Mouse (Mus musculus) cortical plate, adult 2 months (tissue): ENCODE results near the gene Glis3. TPM values are rescaled to one million over a fixed set of nuclear protein-coding genes. Genes with fewer than 3 reads are reported as not detected.

Experiments
- H3K27ac ChIP-seq: fragments of 200-500 bp; 2 replicates; pipeline ENCODE4 v1.5.1; 2012; ENCODE audit warnings: low read length, control low read depth, inconsistent platforms; ENCODE audit not compliant: insufficient read depth
- H3K4me1 ChIP-seq: fragments of 200-500 bp; 2 replicates; pipeline ENCODE4 v1.6.1; 2011; ENCODE audit warnings: low read length; ENCODE audit not compliant: control insufficient read depth, insufficient read depth
- H3K4me3 ChIP-seq: fragments of 200-500 bp; 2 replicates; pipeline ENCODE4 v1.5.1; 2011; ENCODE audit warnings: mild to moderate bottlenecking, low read length, control low read depth; ENCODE audit not compliant: insufficient read depth
- CTCF ChIP-seq: fragments of 200-500 bp; IDR thresholded peaks from 2 replicates; pipeline ENCODE4 v1.5.1; 2011; ENCODE audit warnings: mild to moderate bottlenecking, control low read depth, low read length; ENCODE audit not compliant: insufficient read depth; ENCODE audit errors: extremely low read depth
- POLR2A ChIP-seq: fragments of 200-500 bp; IDR thresholded peaks from 2 replicates; pipeline ENCODE4 v1.6.1; 2011; ENCODE audit warnings: mild to moderate bottlenecking, low read length, control low read depth; ENCODE audit not compliant: insufficient read depth; ENCODE audit errors: extremely low read depth
- polyA plus RNA-seq: library from polyadenylated mRNA; depleted of rRNA; stranded (reverse); fragments of >200 nt; gene quantifications from 2 replicates; pipeline ENCODE4 v1.2.3, GENCODE M21; 2012

The Glis3 gene
- polyA plus RNA-seq, 1 experiment = 1.9 TPM

DNA sequence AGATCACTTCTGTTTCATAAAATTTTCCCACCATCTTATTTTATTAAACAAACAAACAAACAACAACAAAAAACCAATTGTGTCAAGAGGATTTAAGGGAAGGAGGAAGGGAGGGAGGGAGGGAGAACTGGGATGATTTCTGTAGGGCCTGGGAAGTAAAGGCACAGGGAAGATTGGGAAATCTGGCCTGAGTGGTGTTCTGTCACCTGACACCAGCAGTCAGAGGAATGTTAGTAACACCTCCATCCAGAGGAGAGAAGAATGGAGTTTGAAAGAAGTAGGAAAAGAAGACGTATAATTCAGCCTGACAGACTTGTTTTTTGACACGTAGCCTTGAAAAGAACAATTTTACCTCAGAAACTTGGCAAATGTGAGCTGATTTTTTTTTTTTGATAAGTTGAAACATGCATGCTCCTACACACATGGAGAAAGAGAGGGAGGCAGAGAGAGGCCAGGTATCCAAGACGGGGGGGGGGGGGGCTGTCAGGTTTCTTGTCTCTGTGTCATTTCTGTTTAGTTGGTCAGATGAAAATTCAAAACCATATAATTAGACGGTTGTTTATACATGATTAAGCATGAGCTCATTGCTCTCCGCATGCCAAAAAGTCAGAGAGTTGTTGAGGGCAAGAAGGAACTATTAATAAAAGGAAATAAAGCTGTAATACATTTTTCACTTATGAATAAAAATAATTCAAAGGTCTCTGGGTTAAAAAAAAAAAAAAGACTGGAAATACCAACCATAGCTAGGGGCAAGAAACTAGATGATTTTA lies 122.1 kb downstream of the Glis3 start:
- H3K4me1 ChIP-seq = peaks cover 2% of the 10 kb centered on the region; the same call in 1 of the 2 replicates
- TF ChIP-seq POLR2A = no peak
- TF ChIP-seq CTCF = no peak
- no peak overlapping the region for H3K27ac ChIP-seq
- no peak overlapping the region for H3K4me3 ChIP-seq

- H3K4me3 ChIP-seq = no peak overlapping the region
- no peaks in the 10 kb centered on the region for H3K4me1 ChIP-seq
- TF ChIP-seq CTCF = no peak
- no peak for TF ChIP-seq POLR2A
- H3K27ac ChIP-seq = no peak overlapping the region
These were observed 124.5 kb downstream of the Glis3 start for GRCm38 (mm10) chr19:28555181-28555929.

- TF ChIP-seq POLR2A (no peak), CTCF (no peak)
- H3K4me3 ChIP-seq = no peak overlapping the region
- H3K4me1 ChIP-seq = no peaks in the 10 kb centered on the region
- no peak overlapping the region for H3K27ac ChIP-seq
These were observed 129.3 kb downstream of the Glis3 start for GRCm38 (mm10) chr19:28550611-28551010.

GRCm38 (mm10) chr19:28546933-28547332 lies 132.9 kb downstream of the Glis3 start:
- Histone ChIP-seq H3K27ac (no peak overlapping the region), H3K4me1 (no peaks in the 10 kb centered on the region)
- TF ChIP-seq POLR2A = no peak
- TF ChIP-seq CTCF = 0 out of 2 replicates have a peak, but pooled peaks have one; percentile 7

GRCm38 (mm10) chr19:28545493-28545892 lies 134.4 kb downstream of the Glis3 start:
- no peak overlapping the region for H3K4me3 ChIP-seq
- TF ChIP-seq POLR2A (no peak), CTCF (no peak)
- no peak overlapping the region for H3K27ac ChIP-seq
- no peaks in the 10 kb centered on the region for H3K4me1 ChIP-seq

More at GRCm38 (mm10) chr19:28546933-28547332, 132.9 kb downstream of the Glis3 start:
- no peak overlapping the region for H3K4me3 ChIP-seq

DNA sequence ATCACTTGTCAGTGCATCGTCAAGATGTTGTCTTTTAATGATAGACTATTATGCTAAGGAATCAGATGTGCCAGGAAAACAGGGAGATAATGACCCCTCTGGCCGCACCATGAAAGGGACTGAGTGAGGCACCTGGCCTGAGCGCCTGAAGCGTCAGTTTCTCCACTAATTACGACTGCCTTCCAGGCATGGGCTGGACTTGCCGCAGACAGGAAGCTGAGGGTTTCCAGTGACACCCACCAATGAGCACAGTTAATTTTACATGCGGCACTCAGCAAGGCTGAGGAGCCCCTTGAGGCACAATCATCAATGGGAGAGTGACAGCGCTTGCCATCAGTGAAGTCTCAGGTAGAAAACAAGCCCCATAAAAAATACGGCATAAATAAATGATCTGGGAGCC lies 141.1 kb downstream of the Glis3 start:
- Histone ChIP-seq H3K4me1 (no peaks in the 10 kb centered on the region), H3K4me3 (no peak overlapping the region), H3K27ac (no peak overlapping the region)
- no peak for TF ChIP-seq CTCF
- TF ChIP-seq POLR2A = no peak

DNA sequence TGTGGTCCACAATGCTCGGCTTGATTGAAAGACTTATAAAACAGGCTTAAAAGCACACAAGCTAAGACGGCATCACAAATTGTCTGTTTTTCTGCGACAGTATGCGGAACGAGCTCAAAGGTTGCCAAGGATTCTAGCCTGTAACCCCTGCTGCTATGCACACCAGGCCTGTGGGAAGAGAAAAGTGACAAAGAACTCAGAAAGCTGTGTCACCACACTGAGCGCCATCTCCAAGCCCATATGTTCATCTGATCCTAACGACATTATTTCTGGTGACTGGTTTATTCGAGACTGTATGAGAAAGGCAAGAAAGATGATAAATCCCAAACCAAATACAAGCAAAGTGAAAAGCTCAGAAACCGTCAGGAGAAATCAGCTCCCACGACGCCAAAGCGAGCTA lies 144.9 kb downstream of the Glis3 start:
- H3K4me1 ChIP-seq = no peaks in the 10 kb centered on the region
- no peak overlapping the region for H3K27ac ChIP-seq
- TF ChIP-seq POLR2A (no peak), CTCF (no peak)
- no peak overlapping the region for H3K4me3 ChIP-seq

DNA sequence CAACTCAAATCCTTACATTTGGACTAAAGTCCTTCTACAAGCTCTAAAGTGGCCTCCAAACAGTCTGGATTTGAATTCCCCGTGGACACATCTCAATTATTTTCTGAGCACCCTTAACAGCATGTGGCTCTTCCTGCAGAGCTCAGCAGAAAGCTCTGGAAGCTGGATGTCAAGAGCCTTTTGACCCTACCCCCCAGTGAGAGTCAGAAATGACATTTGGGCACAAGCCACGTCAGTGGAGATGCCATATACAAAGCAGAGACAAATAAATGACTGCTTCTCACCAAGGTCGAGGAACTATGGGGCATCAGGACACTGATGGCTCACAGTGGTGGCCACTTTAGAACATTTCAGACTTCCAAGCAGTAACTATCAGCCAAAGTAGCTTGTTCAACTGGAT lies 146.3 kb downstream of the Glis3 start:
- no peaks in the 10 kb centered on the region for H3K4me1 ChIP-seq
- H3K4me3 ChIP-seq = no peak overlapping the region
- no peak for TF ChIP-seq CTCF
- no peak for TF ChIP-seq POLR2A
- H3K27ac ChIP-seq = no peak overlapping the region

DNA sequence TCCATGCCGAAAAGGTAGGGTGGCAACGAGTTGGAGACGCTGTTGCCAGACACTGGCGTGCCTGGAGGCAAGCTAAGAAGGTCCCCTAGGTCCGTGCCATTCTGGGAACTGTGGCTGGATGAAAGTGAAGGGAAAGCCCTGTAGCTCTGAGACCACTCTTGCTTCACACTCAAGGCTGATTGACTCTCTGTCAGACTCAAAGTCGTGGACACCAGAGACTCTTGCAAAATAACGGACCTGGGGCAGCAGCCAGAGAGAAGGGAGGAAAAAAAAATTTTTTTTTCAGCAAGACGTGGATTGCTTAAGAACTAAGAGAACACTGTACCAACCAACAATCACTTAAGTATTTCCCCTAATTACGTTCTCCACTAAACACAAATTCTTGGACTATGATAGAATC lies 148.1 kb downstream of the Glis3 start:
- H3K4me3 ChIP-seq = no peak overlapping the region
- no peak overlapping the region for H3K27ac ChIP-seq
- TF ChIP-seq CTCF (no peak), POLR2A (no peak)

More for the DNA sequence above, 148.1 kb downstream of the Glis3 start:
- H3K4me1 ChIP-seq = no peaks in the 10 kb centered on the region
